Mouse (Mus musculus) embryonic stem cell, embryonic (primary cell): ENCODE results near the gene Gm20388.
"Not testable (repeated sequence)": the region's sequence is repeated elsewhere in the genome, so short reads cannot be mapped to it uniquely, and the experiment has no call there.

Experiments
- CTCF ChIA-PET, 4 experiments: fragments of 300-600 bp in 2 of 4; fragments of 350-600 bp in 2 of 4; sonication (Branson Sonifier 250); formaldehyde crosslinking; loops; one replicate each; lab custom pipeline; 2022; ENCODE audit warnings: inconsistent platforms in 2 of 4; lab: Charles Lee
- POLR2A ChIA-PET, 4 experiments: fragments of 300-600 bp in 2 of 4; fragments of 350-600 bp in 2 of 4; sonication (Branson Sonifier 250); formaldehyde crosslinking; loops; one replicate each; lab custom pipeline; 2022; ENCODE audit warnings: antibody characterized with exemption in 4 of 4, inconsistent platforms in 1 of 4; lab: Charles Lee

The Gm20388 gene

DNA sequence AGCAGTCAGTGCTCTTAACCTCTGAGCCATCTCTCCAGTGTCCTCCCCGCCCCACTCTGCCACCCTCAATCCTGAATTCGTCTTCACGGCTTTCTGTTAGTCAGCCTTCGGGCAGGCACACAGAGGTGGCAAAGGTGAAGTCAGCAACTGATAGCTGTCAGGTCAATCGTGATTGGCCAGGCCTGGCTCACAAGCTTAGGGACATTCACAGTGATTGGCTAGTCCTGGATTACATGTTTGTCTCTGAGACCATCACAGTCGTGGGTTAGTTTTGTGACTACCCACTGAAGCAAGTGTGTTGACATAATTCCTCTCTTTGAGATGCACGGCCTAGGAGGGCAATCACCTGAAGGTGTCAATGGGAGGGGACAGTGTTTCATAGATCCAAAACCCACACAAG lies 3542.7 kb downstream of the Gm20388 start:
- POLR2A ChIA-PET = interaction anchor here in 3 of 4 experiments (1.0 to 4.2 kb wide), 21 partner anchors 8 to 241 kb away, joined by 3 to 19 read pairs (median 5); partner anchors contain the start of genes Afg3l1 (in 3 of the 3), Tcf25 (in 2 of the 3), Chmp1a (in 1 of the 3) and Gas8 (in 1 of the 3)
- CTCF ChIA-PET = interaction anchor here in 3 of 4 experiments (1.1 to 1.9 kb wide), 6 partner anchors 10 to 330 kb away, joined by 3 to 8 read pairs (median 5); partner anchors contain the start of gene Mc1r (in 1 of the 3)

DNA sequence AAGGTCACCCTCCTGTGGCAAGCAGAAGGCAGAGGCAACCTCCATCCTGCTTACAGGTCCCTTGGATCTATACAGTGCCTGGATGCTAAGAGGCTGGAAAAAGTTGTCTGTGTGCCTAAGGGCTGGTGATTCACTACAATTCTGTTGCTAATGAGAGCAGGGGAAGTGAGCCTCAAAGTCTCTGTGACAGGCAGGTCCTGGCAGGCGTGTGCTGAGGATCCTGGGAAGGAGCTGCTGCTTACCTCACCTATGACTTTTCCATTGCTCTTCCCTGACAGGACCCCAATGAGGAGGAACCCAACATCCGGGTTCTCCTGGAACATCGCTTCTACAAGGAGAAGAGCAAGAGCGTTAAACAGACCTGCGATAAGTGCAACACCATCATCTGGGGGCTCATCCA lies 3543.3 kb downstream of the Gm20388 start:
- ChIA-PET POLR2A (interaction anchor here (0.6 to 4.2 kb wide), 33 partner anchors 8 to 241 kb away, joined by 3 to 19 read pairs (median 4); partner anchors contain the start of genes Afg3l1 (in 2 of the 4), Gas8 (in 2 of the 4), Tcf25 (in 2 of the 4) and Chmp1a (in 1 of the 4)), CTCF (interaction anchor here (0.6 to 1.9 kb wide), 10 partner anchors 11 to 330 kb away, joined by 3 to 8 read pairs (median 3); partner anchors contain the start of genes Dbndd1 (in 1 of the 4), Gas8 (in 1 of the 4) and Mc1r (in 1 of the 4))

DNA sequence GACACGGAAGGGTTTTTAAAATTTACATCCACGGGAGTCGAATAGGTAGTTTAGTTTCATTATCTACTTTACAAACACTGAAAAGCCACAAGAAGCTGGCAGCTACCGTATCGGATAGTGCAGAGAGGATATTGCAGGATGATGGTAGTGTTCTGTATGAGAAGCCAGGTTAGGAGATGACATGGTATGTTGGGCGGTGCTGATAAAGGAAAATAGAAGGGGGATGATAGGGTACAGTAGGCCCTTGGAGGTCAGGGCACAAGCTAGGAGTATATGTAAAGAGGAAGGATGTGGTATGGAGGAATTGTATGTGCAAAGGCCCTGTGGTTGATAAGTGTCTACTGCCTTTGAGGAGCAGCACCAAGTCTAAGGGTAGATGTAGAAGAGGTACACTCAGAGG lies 3543.9 kb downstream of the Gm20388 start:
- POLR2A ChIA-PET = interaction anchor here (0.6 to 4.2 kb wide), 34 partner anchors 8 to 242 kb away, joined by 3 to 19 read pairs (median 4); partner anchors contain the start of genes Afg3l1 (in 2 of the 4), Chmp1a (in 2 of the 4), Spata33 (in 2 of the 4) and Tcf25 (in 2 of the 4)
- CTCF ChIA-PET = interaction anchor here (0.6 to 1.9 kb wide), 10 partner anchors 11 to 329 kb away, joined by 3 to 5 read pairs (median 3); partner anchors contain the start of genes Dbndd1 (in 1 of the 4), Gas8 (in 1 of the 4) and Mc1r (in 1 of the 4)

DNA sequence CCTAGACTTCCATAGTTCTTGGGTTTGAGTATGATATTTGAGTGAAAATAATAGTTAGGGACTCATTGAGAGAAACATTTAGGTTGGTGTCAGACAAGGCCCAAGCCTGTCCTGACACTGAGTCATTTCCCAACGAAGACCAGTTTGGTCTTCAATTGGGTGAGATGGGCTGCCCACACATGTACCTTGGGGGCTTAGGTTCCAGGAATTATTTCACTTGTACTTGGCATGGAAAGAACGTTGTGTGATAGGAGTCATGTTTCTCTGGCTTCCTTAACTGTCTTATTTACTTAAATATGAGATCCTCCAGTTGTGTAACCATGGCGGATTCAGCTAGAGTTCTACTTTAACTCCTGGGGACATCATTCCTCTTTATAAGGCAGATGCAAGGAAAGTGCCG lies 3553.0 kb downstream of the Gm20388 start:
- CTCF ChIA-PET = interaction anchor here in 2 of 4 experiments (0.7 to 1.2 kb wide), 3 partner anchors 41 to 140 kb away, joined by 3 to 6 read pairs (median 6); partner anchors contain the start of gene Mc1r (in 1 of the 2)
- POLR2A ChIA-PET = interaction anchor here in 2 of 4 experiments (0.7 to 3.8 kb wide), 10 partner anchors 10 to 1353 kb away, joined by 3 to 15 read pairs (median 7); partner anchors contain the start of gene Afg3l1 (in 1 of the 2)

DNA sequence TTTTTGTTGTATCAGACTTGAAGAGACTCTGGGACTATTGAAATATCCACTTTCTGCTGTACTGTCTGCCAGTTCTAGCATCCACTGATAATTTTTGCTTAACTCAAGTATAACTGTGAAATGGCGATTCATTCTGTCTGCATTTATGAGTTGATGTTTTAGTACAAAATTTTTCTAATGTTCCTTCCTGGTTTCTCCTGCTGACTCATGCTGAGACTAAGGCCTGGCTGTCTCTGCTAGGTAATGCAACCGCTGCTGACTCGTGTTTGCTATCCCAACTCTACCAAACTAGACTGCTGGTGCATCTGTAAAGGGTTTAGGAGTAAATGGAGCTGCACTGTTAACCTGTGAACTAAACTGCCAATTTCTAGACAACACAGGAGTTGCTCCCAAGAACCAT lies 3556.8 kb downstream of the Gm20388 start:
- CTCF ChIA-PET = interaction anchor here in 1 of 4 experiments (0.6 kb wide), 1 partner anchor 68 kb away, joined by 3 read pairs; no protein-coding TSS in a partner anchor
- POLR2A ChIA-PET = interaction anchor here in 3 of 4 experiments (0.7 to 3.8 kb wide), 6 partner anchors 9 to 379 kb away, joined by 3 to 15 read pairs (median 4); partner anchors contain the start of gene Afg3l1 (in 2 of the 3)

DNA sequence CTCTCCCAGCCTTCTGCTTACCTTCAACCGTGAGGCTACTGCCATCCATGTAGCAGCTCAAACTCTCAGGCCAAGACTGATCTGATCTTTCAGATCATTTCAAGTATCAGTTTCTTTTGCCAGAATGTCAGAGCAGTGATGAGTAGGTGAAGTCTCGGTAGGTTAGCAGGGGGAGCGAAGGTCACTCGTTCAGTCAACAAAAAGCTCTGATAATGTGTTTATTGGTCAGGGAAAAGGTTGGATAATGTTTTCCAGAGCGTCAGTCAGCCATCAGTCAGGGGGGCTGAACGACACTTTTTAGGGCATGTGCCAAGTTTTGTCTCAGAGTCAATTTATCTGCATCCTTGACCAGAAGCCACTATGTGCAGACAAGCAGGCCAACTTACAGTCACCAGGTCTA lies 3562.3 kb downstream of the Gm20388 start:
- CTCF ChIA-PET = not testable (repeated sequence)
- POLR2A ChIA-PET = interaction anchor here in 1 of 4 experiments (1.3 kb wide), 1 partner anchor 26 kb away, joined by 3 read pairs; no protein-coding TSS in a partner anchor

DNA sequence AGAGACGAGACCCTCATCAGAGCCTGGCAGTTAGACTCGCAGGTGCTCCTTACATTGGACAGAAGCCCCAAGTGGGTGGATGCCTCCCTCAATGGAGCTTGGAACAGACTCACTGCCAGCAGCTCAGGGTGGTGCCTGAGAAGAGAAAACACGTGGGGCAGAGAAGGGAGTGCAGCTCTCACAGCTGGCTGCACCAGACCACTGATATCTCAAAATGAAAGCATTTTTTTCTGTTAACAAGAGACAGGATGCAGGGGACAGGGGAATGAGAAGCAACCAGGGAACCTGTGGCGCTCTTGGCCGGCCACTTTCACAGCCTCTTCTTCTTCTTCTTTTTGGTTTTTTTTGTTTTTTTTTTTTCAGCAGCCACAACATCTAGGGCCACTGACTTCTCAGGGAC lies 3563.9 kb downstream of the Gm20388 start:
- CTCF ChIA-PET = not testable (repeated sequence)
- POLR2A ChIA-PET = interaction anchor here in 2 of 4 experiments (0.7 to 1.4 kb wide), 2 partner anchors 10 to 198 kb away, joined by 3 to 4 read pairs; no protein-coding TSS in a partner anchor

DNA sequence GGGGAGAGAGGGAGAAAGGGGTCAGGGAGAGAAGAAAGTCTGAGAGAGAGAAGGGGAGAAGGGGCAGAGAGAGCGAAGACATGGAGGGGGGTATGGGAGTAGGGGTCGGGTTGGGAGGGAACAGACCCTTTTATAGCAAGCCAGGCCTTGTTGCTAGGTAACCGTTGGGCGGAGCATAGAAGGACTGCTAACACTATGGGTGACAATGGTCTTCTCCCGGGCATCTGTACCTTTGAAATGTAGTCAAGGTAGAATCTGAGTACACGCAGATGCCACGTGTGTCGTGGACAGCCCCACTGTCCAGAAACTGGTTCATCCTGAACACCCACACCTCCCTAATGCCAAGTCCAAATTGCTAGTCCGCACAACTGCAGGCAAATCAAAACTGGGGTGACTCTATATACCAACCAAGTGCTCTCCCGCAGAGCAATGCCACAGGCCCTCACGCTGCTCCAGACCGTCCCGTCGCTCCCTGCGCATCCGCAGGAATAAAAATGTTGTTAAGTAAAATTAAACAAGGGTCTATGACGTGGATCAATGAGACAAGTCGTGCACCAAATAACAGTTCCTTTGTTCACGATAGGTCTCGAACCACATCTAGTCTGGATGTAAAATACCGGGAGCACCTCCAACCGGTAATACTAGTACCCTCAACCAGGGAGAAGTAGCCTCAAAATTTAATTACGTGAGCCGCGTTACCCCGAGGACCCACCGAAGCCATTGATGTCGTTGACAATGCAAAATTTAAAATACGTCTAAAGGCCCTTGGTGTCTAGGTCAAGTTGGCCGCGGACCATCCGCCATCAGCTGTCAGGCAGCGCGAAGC lies 3566.5 kb downstream of the Gm20388 start:
- ChIA-PET POLR2A (interaction anchor here in 3 of 4 experiments (0.6 to 2.7 kb wide), 17 partner anchors 10 to 103 kb away, joined by 3 to 16 read pairs (median 5); partner anchors contain the start of genes Mc1r (in 1 of the 3) and Tcf25 (in 1 of the 3)), CTCF (interaction anchor here in 2 of 4 experiments (1.7 to 2.0 kb wide), 2 partner anchors 34 kb away, joined by 5 to 7 read pairs; no protein-coding TSS in a partner anchor)

DNA sequence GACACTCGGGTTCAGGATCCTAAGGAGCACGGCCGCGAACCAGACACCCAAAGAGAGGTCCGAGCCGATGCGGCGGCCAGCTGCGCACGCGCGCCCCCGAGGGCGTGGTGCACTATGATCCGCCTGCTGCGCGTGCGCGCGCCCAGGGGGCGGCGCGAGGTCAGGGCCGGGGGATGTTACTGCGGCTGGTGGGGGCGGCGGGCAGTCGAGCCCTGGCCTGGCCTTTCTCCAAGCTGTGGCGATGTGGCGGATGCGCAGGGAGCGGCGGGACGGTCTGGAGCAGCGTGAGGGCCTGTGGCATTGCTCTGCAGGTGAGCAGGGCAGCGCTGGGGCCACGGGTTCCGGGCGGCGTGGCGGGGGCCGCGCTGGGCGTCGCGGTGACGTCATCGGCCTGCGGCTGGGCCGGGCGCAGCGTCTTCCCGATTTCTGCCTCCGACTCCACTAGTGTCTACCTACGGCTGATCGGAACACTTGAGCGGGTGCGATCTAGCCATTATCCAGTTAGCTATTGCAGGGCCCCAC lies 3567.2 kb downstream of the Gm20388 start, which contains the start of gene Afg3l1:
Afg3l1 (plus strand) TSS at position 167 of the 522 bp plus-strand sequence.
- ChIA-PET CTCF (interaction anchor here in 2 of 4 experiments (0.6 to 2.0 kb wide), 3 partner anchors 35 to 646 kb away, joined by 3 to 7 read pairs (median 5); no protein-coding TSS in a partner anchor), POLR2A (interaction anchor here in 3 of 4 experiments (0.6 to 2.7 kb wide), 27 partner anchors 9 to 205 kb away, joined by 3 to 16 read pairs (median 4); partner anchors contain the start of genes Gas8 (in 3 of the 3), Mc1r (in 1 of the 3) and Tcf25 (in 1 of the 3))

DNA sequence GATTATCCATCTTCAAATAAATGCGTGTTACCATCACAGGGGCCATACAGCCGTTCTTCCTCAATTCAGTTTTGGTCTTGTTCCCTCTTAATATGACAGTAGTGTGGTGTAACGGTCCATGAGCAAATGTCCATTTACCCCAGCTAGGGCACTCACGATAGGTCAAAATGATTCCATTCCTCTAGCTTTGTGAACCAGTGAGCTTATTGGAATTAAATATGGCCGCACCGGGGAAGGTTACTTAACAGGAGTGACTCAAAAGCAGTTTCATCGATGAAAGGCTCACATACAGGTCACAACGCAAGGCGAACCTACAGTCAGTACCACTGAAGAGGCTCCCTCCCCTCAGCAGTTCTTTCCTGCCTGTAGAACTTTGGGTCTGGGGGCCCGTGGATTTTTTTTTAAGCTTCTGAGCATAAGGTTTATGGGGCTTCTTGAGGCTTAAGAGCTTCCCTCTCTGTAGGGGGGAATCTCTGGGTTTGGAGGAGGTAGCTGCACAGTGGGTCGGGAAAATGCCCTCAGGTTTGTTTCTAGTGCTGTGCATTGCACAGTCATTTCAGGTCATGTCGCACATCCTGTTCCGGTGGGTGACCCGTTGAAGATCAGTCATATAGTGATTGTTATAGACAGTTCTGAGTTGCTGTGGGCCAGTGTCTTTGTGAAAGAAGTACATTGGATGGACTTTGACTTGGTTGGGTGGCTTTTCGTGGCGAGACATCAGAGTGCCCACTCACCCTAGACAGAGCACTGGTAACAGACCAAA lies 3568.0 kb downstream of the Gm20388 start:
- ChIA-PET CTCF (interaction anchor here in 2 of 4 experiments (0.6 to 2.0 kb wide), 3 partner anchors 22 to 36 kb away, joined by 3 to 7 read pairs (median 5); no protein-coding TSS in a partner anchor), POLR2A (interaction anchor here in 3 of 4 experiments (0.6 to 2.7 kb wide), 35 partner anchors 8 to 907 kb away, joined by 3 to 16 read pairs (median 4); partner anchors contain the start of genes Gas8 (in 3 of the 3), Dbndd1 (in 2 of the 3), Mc1r (in 2 of the 3) and Tcf25 (in 1 of the 3))

DNA sequence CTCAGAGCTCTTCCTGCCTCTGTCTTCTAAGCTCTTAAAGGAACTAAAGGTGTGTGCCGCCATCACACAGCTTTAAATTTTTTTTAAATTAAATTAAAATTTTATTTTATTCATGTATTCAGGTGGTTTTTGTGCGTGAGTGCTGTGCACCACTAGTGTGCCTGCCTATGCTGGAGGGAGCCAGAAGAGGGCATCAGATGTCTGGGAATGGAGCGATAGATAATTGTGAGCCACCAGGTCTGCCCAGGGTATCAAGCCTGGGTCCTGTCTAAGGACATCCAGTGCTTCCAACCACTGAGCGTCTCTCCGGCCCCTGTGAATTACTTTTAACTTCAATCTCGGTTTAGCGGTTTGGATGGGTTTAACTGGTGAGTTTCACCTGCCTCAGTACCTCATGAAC lies 3572.0 kb downstream of the Gm20388 start:
- ChIA-PET POLR2A (interaction anchor here in 2 of 4 experiments (0.9 to 1.8 kb wide), 10 partner anchors 13 to 82 kb away, joined by 3 to 10 read pairs (median 4); partner anchors contain the start of gene Gas8 (in 1 of the 2)), CTCF (interaction anchor here in 3 of 4 experiments (0.6 to 2.2 kb wide), 9 partner anchors 25 to 301 kb away, joined by 3 to 13 read pairs (median 4); no protein-coding TSS in a partner anchor)

DNA sequence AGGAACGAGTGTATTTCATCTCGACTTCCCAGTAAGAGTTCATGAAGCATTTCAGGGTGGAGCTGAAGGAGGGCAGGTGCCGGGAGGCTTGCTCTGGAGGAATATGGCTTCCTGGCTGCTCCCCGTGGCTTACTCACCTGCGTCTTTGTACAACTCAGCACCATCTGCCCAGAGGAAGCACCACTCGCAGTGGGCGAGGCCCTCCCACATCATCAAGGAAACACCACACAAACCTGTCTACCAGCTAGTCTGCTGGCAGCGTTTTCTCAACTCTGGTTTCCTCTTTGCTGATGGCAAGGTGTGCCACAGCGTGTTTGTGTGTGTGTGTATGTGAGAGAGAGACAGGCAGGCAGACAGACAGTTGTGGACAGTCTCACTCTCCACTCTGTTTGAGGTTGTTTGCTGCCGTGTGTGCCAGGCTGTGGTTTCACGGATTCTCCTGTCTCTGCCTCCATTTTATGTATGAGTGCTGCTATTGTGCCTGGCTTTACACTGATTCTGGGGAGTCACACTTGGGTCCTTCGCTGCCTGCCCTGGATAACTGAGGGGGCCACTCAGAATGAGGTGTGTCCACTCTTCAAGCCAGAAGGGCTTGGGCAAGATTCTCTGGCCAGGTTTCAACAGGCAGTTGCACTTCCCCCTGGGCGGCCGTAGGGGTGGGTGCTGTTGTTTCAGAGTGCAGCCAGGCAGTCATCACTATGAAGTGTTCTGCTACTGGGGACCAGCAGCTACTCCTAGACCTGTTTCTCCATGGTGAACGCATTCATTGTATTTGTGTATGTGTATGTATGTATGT lies 3580.8 kb downstream of the Gm20388 start:
- CTCF ChIA-PET = no interaction called here

DNA sequence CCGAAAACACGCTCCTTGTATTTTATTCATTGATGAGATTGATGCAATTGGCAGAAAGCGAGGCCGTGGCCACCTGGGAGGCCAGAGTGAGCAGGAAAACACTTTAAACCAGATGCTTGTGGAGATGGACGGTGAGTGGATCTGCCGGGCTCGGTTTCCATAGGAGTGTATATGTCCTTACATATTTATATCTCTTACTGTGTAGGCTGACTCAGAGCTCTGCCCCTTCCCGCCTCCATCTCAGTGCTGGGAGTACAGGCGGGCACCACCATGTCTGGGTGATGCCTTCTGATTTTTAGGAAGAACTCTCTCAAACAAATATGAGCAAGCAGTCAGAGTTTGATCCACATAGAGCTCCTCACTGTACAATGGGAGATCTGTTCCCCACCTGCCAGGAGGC lies 3582.3 kb downstream of the Gm20388 start:
- CTCF ChIA-PET = no interaction called here
- POLR2A ChIA-PET = interaction anchor here in 1 of 4 experiments (1.0 to 1.5 kb wide), 2 partner anchors 15 to 22 kb away, joined by 4 read pairs; partner anchors contain the start of genes Afg3l1 and Dbndd1

More for the DNA sequence above, 3580.8 kb downstream of the Gm20388 start:
- POLR2A ChIA-PET = interaction anchor here in 1 of 4 experiments (1.0 kb wide), 1 partner anchor 13 kb away, joined by 4 read pairs; the partner anchor contains the start of gene Afg3l1

DNA sequence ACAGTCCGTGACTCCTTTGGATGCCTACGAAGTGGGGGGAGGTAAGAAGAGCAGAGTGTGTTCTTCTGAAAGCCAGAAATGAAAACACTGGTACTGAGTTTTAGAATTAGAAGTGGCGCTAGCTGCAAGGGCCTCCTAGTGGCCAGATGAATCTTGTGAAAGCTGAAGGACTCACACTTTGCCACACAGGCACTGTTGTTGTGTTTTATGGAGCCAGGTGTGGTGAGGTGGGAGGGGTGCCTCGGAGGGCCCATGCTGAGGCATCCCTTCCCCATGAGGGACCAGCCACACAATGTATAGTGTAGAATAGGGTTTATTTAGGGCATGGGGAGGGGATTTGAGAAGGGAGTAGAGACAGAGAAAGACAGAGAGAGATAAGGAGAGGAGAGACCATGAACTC lies 3587.1 kb downstream of the Gm20388 start:
- ChIA-PET CTCF (interaction anchor here in 1 of 4 experiments (0.5 kb wide), 1 partner anchor 12 kb away, joined by 3 read pairs; no protein-coding TSS in a partner anchor), POLR2A (interaction anchor here in 2 of 4 experiments (1.0 to 1.5 kb wide), 4 partner anchors 8 to 19 kb away, joined by 3 to 5 read pairs (median 4); no protein-coding TSS in a partner anchor)

DNA sequence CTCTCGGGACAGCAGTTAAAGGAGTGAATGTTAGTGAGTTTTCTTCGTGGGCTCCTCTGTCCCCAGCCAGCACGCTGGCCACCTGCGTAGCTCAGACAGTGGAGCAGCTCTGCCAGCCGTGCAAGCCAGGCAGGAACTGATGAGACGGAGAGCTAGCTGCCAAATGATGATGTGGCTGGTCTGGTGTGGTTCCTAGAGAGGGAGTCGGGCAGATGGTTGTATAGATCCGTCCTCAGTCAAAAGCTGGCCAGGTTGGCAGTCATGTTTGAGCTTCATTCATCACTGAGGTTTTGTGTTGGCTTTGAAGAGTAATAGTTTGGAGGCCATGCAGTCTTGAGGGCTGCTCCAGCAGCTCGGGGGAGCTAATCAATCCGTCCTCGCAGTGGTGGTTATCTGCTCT lies 3588.3 kb downstream of the Gm20388 start:
- POLR2A ChIA-PET = interaction anchor here in 1 of 4 experiments (1.0 kb wide), 2 partner anchors 16 to 21 kb away, joined by 3 read pairs; partner anchors contain the start of gene Afg3l1
- CTCF ChIA-PET = interaction anchor here in 2 of 4 experiments (1.0 to 1.2 kb wide), 2 partner anchors 16 kb away, joined by 3 to 5 read pairs; partner anchors contain the start of gene Dbndd1 (in 2 of the 2)
